Mouse (Mus musculus) brain, adult 2 months (tissue): ENCODE results near the gene Gm11992.

Source experiments
- DNase-seq: peaks from one replicate; pipeline ENCODE4 v3.0.0; 2011; ENCODE audit warnings: low read depth, low spot score

Gene Gm11992

GRCm38 (mm10) chr11:9115367-9116120 is 67.2 kb downstream of the Gm11992 start:
- DNase-seq, result no peak

GRCm38 (mm10) chr11:9116121-9116520 is 67.7 kb downstream of the Gm11992 start:
- no peak for DNase-seq

- no peak for DNase-seq
These were observed 68.5 kb downstream of the Gm11992 start for GRCm38 (mm10) chr11:9116916-9117315.

- peak; percentile 43 for DNase-seq
These were observed 69.1 kb downstream of the Gm11992 start for GRCm38 (mm10) chr11:9117358-9118049.

- no peak for DNase-seq
These were observed 69.6 kb downstream of the Gm11992 start, which contains the start of gene Upp1 for GRCm38 (mm10) chr11:9118050-9118420. Gene Upp1 (plus strand): TSS chr11:9118103.

- DNase-seq, result no peak
These were observed 70.2 kb downstream of the Gm11992 start for GRCm38 (mm10) chr11:9118421-9119121.
